Mouse (Mus musculus) gastrocnemius, adult 2 months (tissue): ENCODE measurements around the gene Snx29. TPM values are rescaled to one million over a fixed set of nuclear protein-coding genes. Genes with fewer than 3 reads are reported as not detected.
A peak's percentile ranks its signal among the peaks of the same experiment; 100 is the strongest.
"Not testable (repeated sequence)": the region's sequence is repeated elsewhere in the genome, so short reads cannot be mapped to it uniquely, and the experiment has no call there.

Source experiments
- DNase-seq: peaks from one replicate; pipeline ENCODE4 v3.0.0; 2022
- H3K27ac ChIP-seq: fragments of 200-600 bp; 2 replicates; pipeline ENCODE4 v1.8.1; 2022; ENCODE audit warnings: mild to moderate bottlenecking
- H3K4me3 ChIP-seq: fragments of 200-600 bp; 2 replicates; pipeline ENCODE4 v1.8.1; 2022; ENCODE audit warnings: mild to moderate bottlenecking, moderate library complexity
- CTCF ChIP-seq: fragments of 200-600 bp; IDR thresholded peaks from 2 replicates; pipeline ENCODE4 v1.8.1; 2022; ENCODE audit warnings: antibody characterized with exemption, mild to moderate bottlenecking, moderate library complexity
- intact Hi-C: fragments of 180-260 bp; cut with DNase I; formaldehyde crosslinking; loops from one replicate; pipeline ENCODE4 v1.15.1; 2025
- total RNA-seq, 2 experiments: library from RNA; stranded (reverse); gene quantifications; 2 replicates each; pipeline ENCODE4 v1.2.3; 2021

Snx29 gene
- total RNA-seq, 2 experiments from 2014 or later: 9.6 to 11.6 TPM

DNA sequence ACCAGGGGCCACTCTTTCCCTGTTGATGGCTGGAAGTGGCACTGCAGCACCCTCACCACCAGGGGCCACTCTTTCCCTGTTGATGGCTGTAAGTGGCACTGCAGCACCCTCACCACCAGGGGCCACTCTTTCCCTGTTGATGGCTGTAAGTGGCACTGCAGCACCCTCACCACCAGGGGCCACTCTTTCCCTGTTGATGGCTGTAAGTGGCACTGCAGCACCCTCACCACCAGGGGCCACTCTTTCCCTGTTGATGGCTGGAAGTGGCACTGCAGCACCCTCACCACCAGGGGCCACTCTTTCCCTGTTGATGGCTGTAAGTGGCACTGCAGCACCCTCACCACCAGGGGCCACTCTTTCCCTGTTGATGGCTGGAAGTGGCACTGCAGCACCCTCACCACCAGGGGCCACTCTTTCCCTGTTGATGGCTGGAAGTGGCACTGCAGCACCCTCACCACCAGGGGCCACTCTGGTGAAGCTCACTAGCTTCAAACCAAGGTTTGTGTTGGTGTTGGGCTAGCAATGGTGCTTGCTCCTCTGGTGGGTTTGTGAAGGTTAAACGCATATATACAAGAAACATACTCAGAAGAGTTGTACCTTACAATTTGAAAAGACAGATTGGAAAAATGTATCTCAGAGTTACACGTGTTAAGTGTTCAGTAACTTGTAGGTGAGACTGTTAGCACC lies 101.0 kb downstream of the Snx29 start:
- peak; percentile 49 for DNase-seq

DNA sequence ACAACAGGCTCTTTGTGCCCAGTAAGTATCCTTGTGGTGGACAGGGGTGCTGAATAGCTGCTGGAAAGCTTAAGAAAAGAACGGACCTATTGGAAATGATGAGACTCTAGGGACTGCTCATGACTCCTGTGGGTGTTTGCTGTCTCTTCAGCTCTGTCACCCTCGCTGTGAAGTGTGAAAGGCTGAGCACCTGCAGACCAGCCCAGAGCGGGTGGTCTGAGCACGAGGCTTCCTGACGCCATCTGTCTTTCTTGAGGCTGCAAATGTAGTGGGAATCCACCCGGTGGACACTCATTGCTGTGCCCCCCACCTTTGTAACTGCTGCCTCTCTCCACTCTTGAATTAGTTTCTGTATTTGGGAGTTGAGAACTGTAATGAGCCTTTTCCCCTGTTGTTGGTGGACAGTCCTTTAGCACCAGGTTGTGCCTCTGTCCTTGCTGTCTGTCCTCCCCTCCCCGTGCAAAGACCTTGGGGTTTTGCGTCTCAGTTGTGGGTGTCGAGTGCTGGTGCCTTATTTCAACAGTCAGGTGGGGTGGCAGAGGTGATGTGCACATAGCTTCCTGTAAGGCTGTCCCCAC lies 101.9 kb downstream of the Snx29 start:
- H3K27ac ChIP-seq: no peak overlapping the region
- DNase-seq: no peak
- TF ChIP-seq CTCF: no peak
- H3K4me3 ChIP-seq: no peak overlapping the region
- intact Hi-C loops: loop anchor here (5.0 to 10.0 kb wide), 2 partner anchors 518 to 780 kb away; no protein-coding TSS in a partner anchor

More for the DNA sequence above, 101.0 kb downstream of the Snx29 start:
- not testable (repeated sequence) for H3K27ac ChIP-seq, H3K4me3 ChIP-seq
- TF ChIP-seq CTCF: peak; percentile 63
- intact Hi-C loops: loop anchor here (10.0 kb wide), 1 partner anchor 781 kb away; no protein-coding TSS in a partner anchor

DNA sequence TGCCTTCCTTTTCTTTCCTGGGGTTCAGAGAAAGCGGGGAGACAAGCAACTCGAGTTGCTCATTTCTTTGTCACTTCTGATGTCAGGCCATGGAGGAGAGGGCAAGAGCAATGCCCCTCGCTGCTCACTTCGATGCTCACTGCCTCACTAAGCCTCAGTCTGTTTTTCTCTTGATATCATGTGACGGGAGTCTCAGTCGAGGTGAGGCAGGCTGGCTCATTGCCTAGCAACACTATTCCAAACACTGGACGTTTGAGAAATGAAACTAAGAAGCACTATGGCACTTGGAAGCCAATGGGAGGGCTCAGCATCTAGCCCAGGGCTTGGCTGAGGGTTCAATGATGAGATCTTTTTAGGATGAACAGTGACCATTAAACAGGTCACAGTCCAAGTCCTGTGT lies 102.6 kb downstream of the Snx29 start:
- intact Hi-C loops: loop anchor here (5.0 to 10.0 kb wide), 2 partner anchors 517 to 780 kb away; no protein-coding TSS in a partner anchor
- DNase-seq: no peak
- TF ChIP-seq CTCF: no peak

DNA sequence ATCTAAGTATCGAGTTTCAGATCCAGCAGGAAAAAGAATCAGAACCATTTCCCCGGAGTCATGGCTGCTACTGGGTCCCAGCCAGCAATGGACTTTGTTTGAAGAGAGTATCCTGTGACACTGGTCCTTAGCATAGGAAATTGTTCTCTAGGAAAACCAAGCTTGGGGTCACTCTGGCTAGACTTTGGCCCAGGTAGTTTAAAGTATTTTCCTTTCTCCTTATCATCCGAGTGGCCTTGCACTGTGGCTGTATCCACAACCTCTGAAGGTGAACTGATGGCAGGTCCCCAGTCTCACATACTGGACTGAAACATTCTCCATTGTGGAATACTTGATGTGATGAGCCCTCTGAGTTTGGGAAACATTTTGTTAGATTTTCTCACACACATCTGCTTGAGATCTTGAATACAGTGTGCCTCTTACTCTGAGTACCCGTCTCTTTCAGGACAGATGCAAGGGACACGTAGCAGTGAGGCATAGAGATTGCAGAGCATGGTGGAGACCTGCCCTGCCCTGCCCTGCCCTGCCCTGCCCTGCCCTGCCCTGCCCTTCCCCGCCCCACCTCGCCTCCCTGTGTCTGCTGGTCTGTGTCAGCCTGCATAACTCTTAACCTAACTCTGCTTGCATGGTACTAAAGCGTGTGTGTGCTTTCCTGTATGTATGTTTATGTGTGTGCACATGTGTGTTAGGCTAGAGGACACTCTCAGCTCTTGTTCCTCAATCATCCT lies 104.3 kb downstream of the Snx29 start:
- Histone ChIP-seq H3K27ac (no peak overlapping the region), H3K4me3 (no peak overlapping the region)
- DNase-seq: no peak
- intact Hi-C loops: loop anchor here (5.0 to 10.0 kb wide), 2 partner anchors 515 to 778 kb away; no protein-coding TSS in a partner anchor
- no peak for TF ChIP-seq CTCF

More for the DNA sequence above, 102.6 kb downstream of the Snx29 start:
- Histone ChIP-seq H3K4me3 (no peak overlapping the region), H3K27ac (no peak overlapping the region)

DNA sequence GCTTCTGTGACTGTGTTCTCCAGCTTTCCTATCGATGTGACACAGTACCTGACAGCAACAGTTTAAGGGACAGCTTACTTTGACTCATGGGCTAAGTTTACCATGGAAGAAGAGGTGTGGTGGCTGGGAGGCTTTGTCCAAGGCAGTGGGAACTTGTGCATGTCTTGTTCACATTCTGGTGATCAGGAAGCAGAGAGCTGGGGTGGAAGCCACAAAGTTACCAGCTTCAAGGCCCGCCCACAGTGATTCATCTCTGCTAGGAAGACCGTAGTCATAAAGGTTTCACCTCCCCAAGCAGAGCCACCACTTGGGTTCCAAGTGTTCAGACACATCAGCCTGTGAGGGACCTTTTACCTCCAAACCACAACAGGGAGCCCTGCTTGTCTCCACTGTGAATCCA lies 107.1 kb downstream of the Snx29 start:
- no peak for DNase-seq
- TF ChIP-seq CTCF: no peak
- Histone ChIP-seq H3K4me3 (no peak overlapping the region), H3K27ac (no peak overlapping the region)
- intact Hi-C loops: loop anchor here (5.0 to 10.0 kb wide), 2 partner anchors 513 to 775 kb away; no protein-coding TSS in a partner anchor

DNA sequence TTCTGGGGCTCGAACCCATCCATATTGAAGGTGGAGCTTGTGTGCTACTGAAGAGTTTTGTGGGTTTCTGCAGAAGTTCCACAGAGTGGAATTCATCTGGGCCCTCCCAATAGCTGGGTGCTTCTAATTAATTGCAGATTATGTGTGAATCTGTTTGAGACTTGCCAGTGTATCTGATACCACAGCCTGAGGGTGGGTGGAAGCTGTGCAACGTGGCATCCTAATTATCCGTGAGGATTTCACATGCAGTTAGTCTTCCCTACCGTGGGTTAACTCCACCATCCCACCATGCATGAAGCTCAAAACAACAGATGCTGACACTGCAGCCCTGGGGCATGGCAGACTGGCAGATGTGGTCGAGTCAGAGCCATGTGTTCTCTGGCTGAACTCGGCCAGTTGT lies 107.8 kb downstream of the Snx29 start:
- intact Hi-C loops: no loop called here
- DNase-seq: no peak
- Histone ChIP-seq H3K27ac (no peak overlapping the region), H3K4me3 (no peak overlapping the region)
- TF ChIP-seq CTCF: no peak

DNA sequence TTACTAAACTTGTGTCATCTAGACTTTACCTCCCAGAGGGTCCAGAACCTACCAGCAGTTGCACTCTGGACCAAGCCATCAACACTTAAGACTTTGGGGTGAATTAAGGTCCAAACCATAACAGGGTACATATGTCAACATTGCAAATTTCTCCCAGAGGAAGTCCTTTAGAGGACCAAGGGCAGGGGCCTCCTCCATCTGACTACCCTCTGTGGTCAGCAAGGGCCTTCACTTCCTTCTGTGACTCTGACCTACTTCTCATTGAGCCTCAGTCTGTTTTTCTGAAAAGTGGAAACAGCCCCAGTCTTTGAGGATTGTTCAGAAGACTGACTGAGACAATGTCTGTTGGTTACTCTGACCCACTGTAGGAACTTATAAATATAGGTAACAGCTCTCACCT lies 111.1 kb downstream of the Snx29 start:
- intact Hi-C loops: no loop called here
- no peak for DNase-seq
- no peak overlapping the region for H3K4me3 ChIP-seq
- TF ChIP-seq CTCF: no peak
- H3K27ac ChIP-seq: no peak overlapping the region

DNA sequence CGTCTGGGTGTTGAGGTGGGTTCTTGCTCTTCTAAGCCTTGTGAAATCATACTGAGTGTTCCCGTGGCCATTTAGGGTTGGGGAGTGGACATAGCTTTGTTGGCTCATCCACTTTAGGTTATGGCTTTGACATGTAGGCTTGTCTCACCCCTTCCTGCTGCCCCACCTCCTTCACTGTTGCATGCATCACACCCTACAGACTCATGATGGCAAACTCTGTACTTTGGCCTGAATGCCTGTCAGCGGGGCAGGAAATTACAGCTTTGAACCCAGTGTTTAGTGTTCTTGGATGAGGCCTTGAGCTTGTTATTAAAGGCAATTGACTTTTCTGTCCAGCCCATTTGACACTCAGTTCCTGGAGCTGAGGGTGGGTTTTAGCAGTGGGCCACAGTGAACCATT lies 114.9 kb downstream of the Snx29 start:
- no peak for TF ChIP-seq CTCF

DNA sequence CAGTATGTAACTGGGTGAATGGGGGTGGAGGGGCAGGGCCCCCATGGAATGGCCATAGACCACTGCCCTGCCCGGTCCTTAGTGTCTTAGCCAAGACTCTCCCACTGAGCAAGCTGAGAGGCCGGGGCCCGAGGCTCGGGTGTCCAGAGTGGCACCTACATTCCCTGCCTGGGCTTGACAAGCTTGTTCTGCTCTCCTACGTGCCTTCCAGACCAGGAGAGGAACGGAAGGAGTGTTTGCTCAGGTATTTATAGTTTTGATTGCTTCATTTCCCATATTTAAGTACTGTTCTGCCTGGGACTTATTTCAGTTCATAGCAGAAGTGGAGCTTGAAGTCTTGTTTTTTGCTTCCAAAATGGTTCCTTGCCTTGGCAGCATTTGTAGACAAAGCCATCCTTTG lies 116.7 kb downstream of the Snx29 start:
- Histone ChIP-seq H3K27ac (no peak overlapping the region), H3K4me3 (no peak overlapping the region)
- DNase-seq: no peak
- intact Hi-C loops: no loop called here
- TF ChIP-seq CTCF: no peak

More for the DNA sequence above, 114.9 kb downstream of the Snx29 start:
- no peak overlapping the region for H3K4me3 ChIP-seq
- no peak overlapping the region for H3K27ac ChIP-seq
- intact Hi-C loops: no loop called here
- DNase-seq: no peak

DNA sequence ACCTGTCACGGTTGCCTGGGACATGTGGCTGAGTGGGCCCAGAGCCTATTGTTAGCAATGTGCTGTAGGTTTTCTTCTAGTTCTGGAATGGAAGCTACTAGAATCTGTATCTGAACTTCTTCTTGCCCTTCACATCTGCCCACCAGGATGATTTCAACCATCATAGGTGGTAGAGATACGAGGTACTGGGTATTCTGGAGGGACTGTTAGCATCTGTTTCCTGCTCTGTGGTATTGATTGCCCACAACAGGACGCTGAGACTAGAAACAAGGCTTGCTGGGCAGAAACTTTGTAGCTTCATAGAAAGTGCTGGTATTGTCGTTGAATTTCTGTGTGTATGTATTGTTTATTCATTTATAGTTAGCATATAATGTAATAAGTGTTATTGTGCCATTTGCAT lies 118.9 kb downstream of the Snx29 start:
- no peak overlapping the region for H3K4me3 ChIP-seq
- TF ChIP-seq CTCF: no peak
- H3K27ac ChIP-seq: no peak overlapping the region
- intact Hi-C loops: no loop called here
- no peak for DNase-seq

DNA sequence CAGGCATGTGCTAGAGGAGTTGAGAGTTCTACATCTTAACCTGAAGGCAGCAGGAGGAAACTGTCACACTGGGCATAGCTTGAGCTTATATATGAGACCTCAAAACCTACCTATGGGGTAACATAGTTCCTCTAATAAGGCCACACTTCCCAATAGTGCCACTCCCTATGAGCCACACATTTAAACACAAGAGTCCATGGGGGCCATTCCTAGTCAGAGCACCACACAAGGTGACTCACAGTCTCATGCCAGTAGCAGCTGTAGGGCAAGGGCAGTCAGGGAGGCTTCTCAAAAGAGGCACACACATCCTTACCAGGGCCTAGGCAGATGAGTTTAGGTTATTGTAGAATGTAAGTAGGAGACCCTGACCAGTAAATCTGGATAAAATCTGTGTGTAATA lies 119.8 kb downstream of the Snx29 start:
- intact Hi-C loops: no loop called here
- no peak overlapping the region for H3K4me3 ChIP-seq
- no peak for TF ChIP-seq CTCF
- H3K27ac ChIP-seq: no peak overlapping the region
- no peak for DNase-seq

DNA sequence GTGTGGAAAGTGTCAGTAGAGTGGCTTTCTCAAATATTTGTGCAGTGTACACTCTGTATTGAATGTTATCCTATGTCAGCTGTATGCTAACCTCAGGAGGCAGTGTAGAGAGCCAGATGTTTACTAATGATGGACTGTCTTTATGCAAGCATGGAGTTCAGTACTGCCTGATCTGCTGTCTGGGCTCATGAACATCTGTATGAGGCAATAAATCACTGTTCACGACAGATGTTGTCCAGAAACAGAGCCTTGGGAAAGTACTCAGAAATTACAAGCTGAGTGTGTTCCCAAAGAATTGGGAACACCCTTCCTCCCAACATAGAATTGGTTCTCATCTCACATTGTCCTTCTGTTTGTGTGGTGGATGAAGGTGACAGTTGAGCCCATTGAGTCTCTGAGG lies 121.9 kb downstream of the Snx29 start:
- H3K27ac ChIP-seq: no peak overlapping the region
- H3K4me3 ChIP-seq: no peak overlapping the region
- intact Hi-C loops: no loop called here

DNA sequence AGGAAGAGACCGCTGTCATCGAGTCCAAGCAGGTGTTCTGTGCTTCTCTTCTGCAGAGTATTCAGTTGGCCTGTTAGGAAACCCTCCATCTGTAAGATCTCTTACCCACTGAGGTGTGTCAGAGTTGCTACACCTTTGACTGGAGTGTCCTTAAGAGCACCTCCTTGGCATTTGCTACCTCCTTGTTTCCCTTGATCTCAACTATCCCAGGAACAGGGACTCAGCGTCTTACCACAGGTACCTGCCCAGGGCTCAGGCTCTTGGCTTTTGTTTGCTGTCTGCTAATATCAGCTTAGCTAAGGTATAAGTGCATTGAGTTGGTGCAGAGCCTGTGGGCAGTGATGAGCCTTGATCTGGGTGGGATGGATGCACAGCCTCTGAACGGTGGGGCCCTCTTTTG lies 124.3 kb downstream of the Snx29 start:
- H3K27ac ChIP-seq: no peak overlapping the region
- TF ChIP-seq CTCF: no peak
- no peak overlapping the region for H3K4me3 ChIP-seq
- intact Hi-C loops: no loop called here
- no peak for DNase-seq

More for the DNA sequence above, 121.9 kb downstream of the Snx29 start:
- DNase-seq: no peak
- no peak for TF ChIP-seq CTCF
